Mouse (Mus musculus): Measurements from ENCODE around the gene Ggct.
"Not testable (repeated sequence)": the region's sequence is repeated elsewhere in the genome, so short reads cannot be mapped to it uniquely, and the experiment has no call there.

Gene Ggct

GRCm38 (mm10) chr6:54992141-54992540 lies 609 bp downstream of the Ggct start:
- DNase-seq: no peak

DNA sequence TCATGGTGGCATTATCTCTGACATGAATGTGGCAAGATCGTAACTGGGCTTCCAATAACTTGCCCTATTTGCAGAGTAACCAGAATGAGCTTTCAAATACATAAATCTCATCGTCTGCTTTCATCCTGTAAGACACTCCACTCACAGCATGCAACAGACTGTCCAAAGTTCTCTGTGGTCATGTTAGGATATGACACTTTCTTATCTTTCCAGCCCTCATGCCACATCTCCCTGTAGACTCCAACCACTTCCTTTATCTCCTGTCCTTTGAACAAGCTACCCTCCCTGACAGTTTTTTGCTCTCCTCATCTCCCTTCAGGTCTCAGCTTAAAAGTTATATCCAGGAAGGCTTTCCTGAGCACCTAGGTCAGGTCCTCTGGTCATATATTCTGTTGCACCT lies 1.6 kb downstream of the Ggct start:
- no peak for DNase-seq

- DNase-seq: no peak
These were observed 4.6 kb downstream of the Ggct start for GRCm38 (mm10) chr6:54988141-54988540.

GRCm38 (mm10) chr6:54984096-54984495 lies 8.7 kb downstream of the Ggct start:
- no peak for DNase-seq

DNA sequence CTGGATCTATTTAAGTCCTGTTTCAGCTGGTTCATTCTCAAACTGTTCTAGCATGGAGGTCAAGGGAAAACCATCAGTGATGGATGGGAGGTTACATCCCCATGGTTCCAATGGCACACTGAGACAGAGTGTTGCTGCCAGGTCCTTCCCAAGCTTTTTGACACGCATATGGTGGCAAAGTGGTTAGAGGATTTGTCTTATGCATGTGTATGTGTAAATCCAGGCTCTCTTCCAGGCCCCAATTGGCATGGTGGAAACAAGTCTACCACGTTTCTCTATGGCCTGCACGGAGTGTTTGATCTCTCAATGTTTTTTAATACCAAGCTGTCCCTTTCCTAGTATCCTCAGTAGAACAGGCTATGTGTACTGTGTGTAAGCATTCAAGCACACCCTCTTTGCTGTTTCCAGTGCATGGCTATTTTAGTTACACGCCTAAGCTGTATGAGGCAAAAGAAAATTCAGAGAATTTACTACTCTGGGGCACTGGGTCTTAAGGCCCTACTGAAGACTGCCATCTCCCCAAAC lies 9.2 kb downstream of the Ggct start:
- DNase-seq: no peak

- no peak for DNase-seq
These were observed 13.3 kb downstream of the Ggct start for GRCm38 (mm10) chr6:54979426-54979825.

DNA sequence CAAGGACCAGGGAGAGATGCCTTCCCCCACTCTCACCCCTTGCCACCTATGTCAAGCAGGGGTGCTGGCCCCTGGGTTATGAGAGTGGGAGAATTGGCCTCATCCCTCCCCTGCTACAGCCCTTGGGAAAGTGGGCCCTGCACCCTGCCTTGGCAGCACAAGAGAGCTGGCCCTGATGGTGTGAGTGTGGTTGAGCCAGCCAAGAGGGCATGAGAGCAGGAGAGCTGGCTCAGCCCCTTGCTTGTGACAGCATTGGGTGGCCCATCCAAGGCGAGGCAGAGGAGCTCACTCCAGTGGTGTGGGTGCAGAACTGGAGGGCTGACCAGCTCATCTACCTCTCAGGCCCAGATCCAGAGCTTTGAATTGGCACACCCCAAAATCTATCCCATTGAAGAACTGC lies 17.1 kb downstream of the Ggct start:
- DNase-seq: no peak

GRCm38 (mm10) chr6:54974501-54974900 lies 18.2 kb downstream of the Ggct start:
- no peak for DNase-seq

GRCm38 (mm10) chr6:54972929-54973211 lies 19.9 kb downstream of the Ggct start:
- no peak for DNase-seq

- DNase-seq: peak; percentile 35 to 39
These were observed 20.4 kb downstream of the Ggct start, which contains the start of gene Nod1 for GRCm38 (mm10) chr6:54972111-54972928. Gene Nod1 (minus strand): TSS chr6:54972612.

- no peak for DNase-seq
These were observed 21.0 kb downstream of the Ggct start for GRCm38 (mm10) chr6:54971731-54972110.

DNA sequence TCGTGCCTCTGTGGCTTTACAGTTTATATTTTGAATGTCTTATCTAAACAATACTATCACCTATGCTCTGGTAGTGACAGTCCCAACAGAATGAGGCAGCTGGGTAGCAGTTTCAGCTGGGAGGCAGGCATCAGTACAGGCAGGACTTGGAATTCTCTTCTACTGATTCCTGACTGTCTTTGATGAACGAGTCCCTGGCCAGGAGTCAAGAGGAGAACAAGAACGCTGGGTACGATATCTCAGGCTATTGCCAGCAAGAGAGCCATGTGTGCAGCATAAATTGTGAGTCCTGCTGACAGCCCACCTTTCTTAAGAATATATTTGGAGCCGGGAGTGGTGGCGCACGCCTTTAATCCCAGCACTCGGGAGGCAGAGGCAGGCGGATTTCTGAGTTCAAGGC lies 22.2 kb downstream of the Ggct start:
- no peak for DNase-seq

DNA sequence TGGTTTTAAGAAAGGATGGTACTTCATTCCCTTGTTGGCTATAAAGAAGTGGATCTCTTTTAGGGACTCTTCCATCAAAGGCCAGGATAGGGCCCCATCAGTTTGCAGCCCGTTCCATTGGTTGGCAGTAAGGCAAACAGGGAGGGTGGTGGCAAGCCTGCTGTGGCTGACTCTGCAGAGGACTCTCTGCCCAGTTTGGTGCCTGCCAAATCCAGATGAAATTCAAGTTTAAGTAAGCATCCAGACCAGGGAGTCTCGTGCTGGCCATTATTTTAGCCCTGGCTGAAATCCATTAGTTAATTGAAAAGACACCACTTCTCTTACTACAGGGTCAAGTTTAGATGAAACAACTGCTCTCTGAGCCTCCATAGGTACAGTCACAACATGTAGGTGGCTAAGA lies 22.9 kb downstream of the Ggct start:
- no peak for DNase-seq

DNA sequence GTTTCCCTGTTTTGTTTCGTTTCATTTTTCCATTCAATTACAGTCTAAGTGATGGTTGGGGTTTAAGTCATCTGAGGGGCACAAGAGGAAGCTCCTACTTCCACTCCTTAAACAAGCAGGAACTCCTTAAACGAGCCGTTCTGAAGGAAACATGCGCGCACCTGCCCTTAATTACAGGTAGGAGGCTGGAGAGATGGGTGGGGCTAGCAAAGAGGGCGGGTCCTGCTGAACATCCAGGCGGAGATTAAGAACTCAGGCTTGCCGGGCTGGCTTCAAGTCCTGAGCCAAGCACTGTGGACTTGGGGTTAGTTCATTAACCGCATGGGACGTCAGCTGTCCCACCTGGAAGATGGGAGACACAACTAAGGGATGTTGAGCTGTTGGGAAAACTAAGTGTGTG lies 25.2 kb downstream of the Ggct start:
- no peak for DNase-seq

DNA sequence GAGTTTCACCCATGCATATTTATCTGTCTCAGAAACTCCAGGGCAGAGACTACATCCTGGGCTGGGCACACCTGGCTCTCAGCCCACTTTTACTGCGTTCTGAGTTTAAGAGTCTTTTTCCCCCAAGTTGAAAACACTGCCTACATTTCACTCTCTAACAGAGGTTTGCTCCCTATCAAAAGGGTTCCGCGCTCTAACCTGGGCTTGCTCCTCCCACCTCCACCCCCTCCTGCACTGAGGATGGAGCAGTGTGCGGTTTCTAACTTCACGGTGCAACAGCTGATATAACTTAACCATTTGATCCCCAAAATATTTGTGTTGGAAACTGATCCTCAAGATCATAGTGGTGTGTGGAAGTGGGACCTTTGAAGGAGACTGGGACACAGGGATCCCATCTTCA lies 27.5 kb downstream of the Ggct start:
- no peak for DNase-seq

DNA sequence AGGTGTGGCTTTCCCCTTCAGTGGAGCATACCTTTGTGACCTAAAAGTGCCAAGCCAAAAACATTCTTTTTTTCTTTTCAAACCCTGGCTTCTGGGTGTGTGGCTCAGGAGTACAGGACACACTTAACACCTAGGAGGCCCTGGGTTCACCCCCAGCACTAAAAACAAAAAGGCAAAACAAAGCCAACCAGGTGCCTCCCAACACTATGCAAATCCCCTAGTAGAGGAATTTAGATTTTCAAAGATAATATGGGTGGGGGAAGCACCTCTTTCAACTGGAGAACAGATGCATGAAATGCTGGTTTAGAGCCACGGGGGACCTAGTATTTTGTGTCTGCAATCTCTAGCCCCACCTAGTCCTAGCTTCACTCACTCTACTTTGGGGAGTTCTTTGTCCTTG lies 28.0 kb downstream of the Ggct start:
- DNase-seq: no peak

DNA sequence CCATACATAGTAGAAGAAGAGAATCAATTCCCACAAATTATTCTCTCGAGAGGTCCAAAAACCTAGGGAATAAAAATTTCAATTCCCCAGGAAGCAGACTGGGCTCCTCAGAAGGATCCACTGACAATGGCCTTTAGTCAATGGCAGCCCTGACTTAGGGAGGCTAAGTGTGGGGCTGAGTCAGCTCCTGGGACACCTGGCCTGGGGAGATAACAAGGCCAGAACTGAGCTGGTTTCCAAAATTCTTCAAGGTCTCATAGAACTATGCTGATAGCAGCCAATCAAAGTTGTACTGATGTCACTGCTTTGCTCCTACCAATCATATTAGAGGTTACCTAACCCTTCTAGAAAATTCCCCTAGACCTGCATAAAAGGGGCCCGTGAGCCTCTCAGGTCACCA lies 29.2 kb downstream of the Ggct start:
- DNase-seq: no peak

- DNase-seq: no peak
These were observed 35.1 kb downstream of the Ggct start for GRCm38 (mm10) chr6:54957655-54958054.

GRCm38 (mm10) chr6:54956425-54956824 lies 36.3 kb downstream of the Ggct start:
- no peak for DNase-seq

DNA sequence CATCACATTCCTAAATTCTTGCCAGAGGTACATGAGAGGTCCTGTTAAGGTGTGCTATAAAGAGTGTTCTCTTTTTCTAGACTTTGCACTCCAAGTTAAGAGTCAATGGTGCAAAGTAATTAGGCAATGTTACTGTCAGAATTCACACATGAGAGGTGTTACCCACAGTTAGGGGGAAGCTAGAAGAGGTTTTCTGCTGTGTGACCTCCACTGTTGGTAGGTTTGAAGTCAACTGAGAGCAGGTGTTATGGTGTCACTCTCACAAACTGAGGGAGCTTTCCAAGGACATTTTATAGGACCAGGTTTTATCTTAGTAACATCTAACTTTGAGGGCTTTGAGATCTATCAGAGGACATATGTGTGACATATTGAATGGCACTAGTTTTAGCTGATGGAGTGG lies 36.8 kb downstream of the Ggct start:
- DNase-seq: no peak

GRCm38 (mm10) chr6:54954659-54955414 lies 37.9 kb downstream of the Ggct start:
- DNase-seq: no peak

DNA sequence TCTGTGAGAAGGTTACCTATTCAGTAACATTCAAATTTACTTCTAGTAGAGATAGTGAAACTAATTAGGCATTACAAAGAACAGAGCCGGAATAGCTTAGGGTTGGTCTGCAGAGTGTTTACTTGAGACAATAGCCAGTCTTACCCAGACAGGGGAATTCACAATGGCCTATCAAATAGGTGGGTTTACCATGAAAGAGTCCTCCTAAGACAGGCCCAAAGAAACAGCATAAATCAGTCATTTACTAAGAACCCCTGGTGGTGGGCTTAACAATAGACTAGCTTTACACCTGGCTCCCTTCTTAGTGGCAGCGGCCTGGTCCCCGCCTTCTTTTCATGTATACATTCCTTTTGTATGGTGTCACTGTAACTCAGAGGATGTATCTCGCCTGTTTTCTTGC lies 39.4 kb downstream of the Ggct start:
- DNase-seq: not testable (repeated sequence)

DNA sequence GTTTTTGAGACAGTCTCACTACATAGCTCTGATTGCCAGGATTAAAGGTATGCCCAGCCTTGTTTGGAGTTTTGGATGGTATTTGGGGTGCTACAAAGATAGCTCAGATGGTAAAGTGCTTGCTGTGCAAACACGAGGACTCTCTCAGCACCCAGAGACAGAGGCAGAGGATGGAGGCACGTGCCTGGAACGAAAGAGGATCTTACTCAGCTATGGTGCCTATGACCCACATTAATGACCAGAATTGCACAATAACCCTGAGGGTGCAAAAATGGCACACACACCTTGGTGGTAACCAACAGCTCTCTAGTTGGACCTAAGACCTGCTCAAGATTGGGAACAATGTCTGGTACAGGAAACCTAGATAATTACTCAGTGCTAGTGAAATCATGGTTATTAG lies 40.2 kb downstream of the Ggct start:
- no peak for DNase-seq

DNA sequence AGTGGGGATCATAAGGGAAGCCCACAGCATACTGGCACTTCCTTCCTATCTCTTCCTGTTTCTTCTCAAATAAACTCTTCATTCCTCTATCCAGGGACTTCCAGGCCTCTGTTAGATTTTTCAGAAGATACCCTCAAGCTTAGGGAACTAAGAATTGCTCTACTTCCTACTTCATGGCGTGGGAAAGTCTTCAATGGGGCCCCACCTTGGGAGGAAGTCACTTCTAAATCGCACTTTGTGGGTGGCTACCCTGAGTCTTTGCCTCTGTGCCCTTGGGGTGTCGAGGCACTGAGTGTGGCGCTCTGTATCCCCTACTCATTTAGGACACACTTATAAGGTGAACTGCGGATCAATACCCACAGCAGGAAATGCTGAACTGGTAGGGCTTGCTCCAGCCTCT lies 44.1 kb downstream of the Ggct start:
- DNase-seq: no peak

Measured in cerebellum, postnatal 36 days (tissue).